Mouse (Mus musculus) forebrain, embryonic 14.5 days (tissue): ENCODE results near the gene Zcchc24. TPM values are rescaled to one million over a fixed set of nuclear protein-coding genes. Genes with fewer than 3 reads are reported as not detected.

Experiments
- ATAC-seq: fragments of 200-750 bp; cut with Nextera tagmentation; 2 replicates; pipeline ENCODE4 v1.8.0; 2017; ENCODE audit warnings: mild to moderate bottlenecking, moderate library complexity
- DNase-seq: peaks from one replicate; pipeline ENCODE4 v3.0.0-alpha.2; 2015; ENCODE audit warnings: low spot score
- H3K27ac ChIP-seq: fragments of 300-500 bp; sonication (generic); 2 replicates; pipeline ENCODE4 v1.5.1; 2014; ENCODE audit warnings: low read depth, mild to moderate bottlenecking, control low read depth, low read length, moderate library complexity
- H3K27me3 ChIP-seq: fragments of 300-500 bp; sonication (generic); replicated peaks from 2 replicates; pipeline ENCODE4 v1.6.1; 2014; ENCODE audit warnings: low read length, control low read depth, mixed read lengths; ENCODE audit not compliant: control insufficient read depth, insufficient read depth
- H3K36me3 ChIP-seq: fragments of 300-500 bp; sonication (generic); 2 replicates; pipeline ENCODE4 v1.6.1; 2014; ENCODE audit warnings: low read length, control low read depth; ENCODE audit not compliant: control insufficient read depth, insufficient read depth
- H3K4me1 ChIP-seq: fragments of 300-500 bp; sonication (generic); 2 replicates; pipeline ENCODE4 v1.6.1; 2014; ENCODE audit warnings: antibody characterized with exemption, low read length, control low read depth; ENCODE audit not compliant: control insufficient read depth, insufficient read depth
- H3K4me2 ChIP-seq: fragments of 300-500 bp; sonication (generic); 2 replicates; pipeline ENCODE4 v1.6.1; 2014; ENCODE audit warnings: mild to moderate bottlenecking, control low read depth, low read length
- H3K4me3 ChIP-seq: fragments of 300-500 bp; sonication (generic); 2 replicates; pipeline ENCODE4 v1.5.1; 2014; ENCODE audit warnings: low read depth, low read length, control low read depth
- H3K9ac ChIP-seq: fragments of 300-500 bp; sonication (generic); 2 replicates; pipeline ENCODE4 v1.6.1; 2014; ENCODE audit warnings: mild to moderate bottlenecking, low read length, control low read depth, moderate library complexity
- H3K9me3 ChIP-seq: fragments of 300-500 bp; sonication (generic); replicated peaks from 2 replicates; pipeline ENCODE4 v1.6.1; 2016; ENCODE audit warnings: low read length, control low read depth, mixed read lengths; ENCODE audit not compliant: control insufficient read depth
- WGBS: fragments of 180-500 bp; shearing (Covaris S2); extraction: QIAGEN DNeasy Blood & Tissue Kit; methylation state at CpG from one replicate; pipeline ENCODE4 v1.1.7; 2014; 5-methylcytosine and 5-hydroxymethylcytosine counted together
- polyA plus RNA-seq: library from polyadenylated mRNA; unstranded; fragments of >200 nt; fragmentation: Nextera tagmentation; extraction: Ambion mirVana; gene quantifications from 2 replicates; pipeline ENCODE4 v1.2.1, GENCODE M21; 2014

Gene Zcchc24
- polyA plus RNA-seq, 1 experiment from 2014 or later, result 8.0 TPM

DNA sequence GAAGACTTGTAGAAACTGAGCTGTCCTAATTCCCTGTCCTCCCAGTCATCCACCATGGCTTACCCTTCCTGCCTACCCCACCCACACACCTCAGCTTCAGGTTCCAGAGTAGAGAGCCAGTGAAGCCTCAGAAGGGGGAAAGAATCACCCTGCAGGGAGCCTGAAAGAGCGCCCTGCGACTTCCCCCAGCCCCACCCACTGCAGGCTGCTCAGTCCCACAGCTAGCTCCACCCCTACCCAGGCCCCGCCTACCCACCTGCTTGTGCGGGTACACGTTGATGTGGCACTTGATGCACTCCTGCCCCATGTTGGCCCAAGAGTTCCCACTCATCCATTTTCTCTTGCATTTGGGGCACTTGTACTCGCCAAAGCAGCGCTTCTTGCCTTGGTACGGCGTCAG lies 49.5 kb downstream of the Zcchc24 start:
- Histone ChIP-seq H3K27ac (no peak overlapping the region), H3K9ac (no peak overlapping the region), H3K4me3 (no peak overlapping the region), H3K4me2 (no peak overlapping the region), H3K9me3 (no peaks in the 10 kb centered on the region), H3K4me1 (no peaks in the 10 kb centered on the region), H3K36me3 (no peaks in the 10 kb centered on the region), H3K27me3 (no peaks in the 10 kb centered on the region)
- WGBS, result 51% methylated on average over 9 of the region's 9 CpGs
- no peak for DNase-seq
- ATAC-seq, result no peak

DNA sequence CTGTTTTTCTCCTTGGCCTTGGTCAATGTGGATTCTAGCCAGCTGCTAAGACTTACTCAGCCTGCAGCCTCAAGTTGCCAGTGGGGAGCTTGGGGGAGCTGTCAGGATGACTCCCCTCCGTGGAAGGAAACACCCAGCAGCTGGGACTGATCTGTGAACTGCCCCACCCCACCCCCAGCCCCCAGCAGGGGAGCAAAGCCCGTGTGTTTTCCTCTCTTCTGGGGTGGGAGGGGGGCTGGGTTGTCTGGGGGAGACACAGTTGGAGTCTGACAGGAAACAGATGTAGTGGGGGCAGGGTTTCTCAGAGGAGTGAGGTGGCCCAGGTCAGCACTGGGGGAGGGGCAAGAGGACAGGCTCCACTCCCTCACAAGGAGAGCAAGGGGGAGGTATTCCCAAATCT lies 50.4 kb downstream of the Zcchc24 start:
- ATAC-seq, result no peak
- no peak overlapping the region for H3K27ac ChIP-seq
- no peaks in the 10 kb centered on the region for H3K36me3 ChIP-seq
- no peak overlapping the region for H3K9ac ChIP-seq
- H3K4me1 ChIP-seq, result no peaks in the 10 kb centered on the region
- no peak for DNase-seq
- H3K4me2 ChIP-seq, result no peak overlapping the region
- no peaks in the 10 kb centered on the region for H3K27me3 ChIP-seq
- H3K4me3 ChIP-seq, result no peak overlapping the region
- no peaks in the 10 kb centered on the region for H3K9me3 ChIP-seq
- 9% methylated on average over 2 of the region's 2 CpGs for WGBS

- H3K4me1 ChIP-seq, result no peaks in the 10 kb centered on the region
- H3K9ac ChIP-seq, result no peak overlapping the region
- H3K36me3 ChIP-seq, result no peaks in the 10 kb centered on the region
- DNase-seq, result no peak
- no peak for ATAC-seq
- H3K27ac ChIP-seq, result no peak overlapping the region
- H3K4me3 ChIP-seq, result no peak overlapping the region
- H3K27me3 ChIP-seq, result no peaks in the 10 kb centered on the region
- H3K4me2 ChIP-seq, result no peak overlapping the region
- 90% methylated on average over 8 of the region's 8 CpGs for whole genome bisulfite sequencing
- H3K9me3 ChIP-seq, result no peaks in the 10 kb centered on the region
These were observed 51.1 kb downstream of the Zcchc24 start for GRCm38 (mm10) chr14:25717718-25718117.

- 100% methylated on average over 1 of the region's 1 CpGs for WGBS
These were observed 52.3 kb downstream of the Zcchc24 start for GRCm38 (mm10) chr14:25716528-25716927.

GRCm38 (mm10) chr14:25713443-25713842 lies 55.4 kb downstream of the Zcchc24 start:
- peak; percentile 39 for DNase-seq
- no peaks in the 10 kb centered on the region for H3K9me3 ChIP-seq
- no peak overlapping the region for H3K27ac ChIP-seq

More at GRCm38 (mm10) chr14:25716528-25716927, 52.3 kb downstream of the Zcchc24 start:
- Histone ChIP-seq H3K4me3 (no peak overlapping the region), H3K36me3 (no peaks in the 10 kb centered on the region), H3K27me3 (no peaks in the 10 kb centered on the region), H3K27ac (no peak overlapping the region), H3K9me3 (no peaks in the 10 kb centered on the region), H3K4me2 (no peak overlapping the region), H3K4me1 (no peaks in the 10 kb centered on the region), H3K9ac (no peak overlapping the region)
- ATAC-seq (no peak), DNase-seq (no peak)

GRCm38 (mm10) chr14:25711602-25712001 lies 57.2 kb downstream of the Zcchc24 start:
- H3K4me3 ChIP-seq, result no peak overlapping the region
- 0 out of 2 replicates have a peak, but pooled peaks cover 3% of the 10 kb centered on the region for H3K4me1 ChIP-seq
- no peak overlapping the region for H3K27ac ChIP-seq
- ATAC-seq, result no peak
- H3K4me2 ChIP-seq, result no peak overlapping the region
- no peaks in the 10 kb centered on the region for H3K27me3 ChIP-seq
- H3K9me3 ChIP-seq, result no peaks in the 10 kb centered on the region
- no peaks in the 10 kb centered on the region for H3K36me3 ChIP-seq
- no peak for DNase-seq
- no peak overlapping the region for H3K9ac ChIP-seq
- 58% methylated on average over 8 of the region's 8 CpGs for WGBS

More at GRCm38 (mm10) chr14:25713443-25713842, 55.4 kb downstream of the Zcchc24 start:
- 21% methylated on average over 4 of the region's 4 CpGs for WGBS
- H3K4me3 ChIP-seq, result no peak overlapping the region
- ATAC-seq, result 0 out of 2 replicates have a peak, but pooled peaks have one; percentile 32
- H3K4me1 ChIP-seq, result 0 out of 2 replicates have a peak, but pooled peaks cover 3% of the 10 kb centered on the region
- no peaks in the 10 kb centered on the region for H3K27me3 ChIP-seq
- no peak overlapping the region for H3K4me2 ChIP-seq
- no peak overlapping the region for H3K9ac ChIP-seq
- H3K36me3 ChIP-seq, result no peaks in the 10 kb centered on the region

- Histone ChIP-seq H3K4me2 (no peak overlapping the region), H3K27me3 (no peaks in the 10 kb centered on the region), H3K4me3 (no peak overlapping the region), H3K9me3 (no peaks in the 10 kb centered on the region), H3K36me3 (no peaks in the 10 kb centered on the region), H3K4me1 (0 out of 2 replicates have a peak, but pooled peaks cover 3% of the 10 kb centered on the region), H3K27ac (no peak overlapping the region), H3K9ac (no peak overlapping the region)
- DNase-seq, result no peak
- no peak for ATAC-seq
- 65% methylated on average over 7 of the region's 7 CpGs for WGBS
These were observed 57.7 kb downstream of the Zcchc24 start for GRCm38 (mm10) chr14:25711177-25711576.

DNA sequence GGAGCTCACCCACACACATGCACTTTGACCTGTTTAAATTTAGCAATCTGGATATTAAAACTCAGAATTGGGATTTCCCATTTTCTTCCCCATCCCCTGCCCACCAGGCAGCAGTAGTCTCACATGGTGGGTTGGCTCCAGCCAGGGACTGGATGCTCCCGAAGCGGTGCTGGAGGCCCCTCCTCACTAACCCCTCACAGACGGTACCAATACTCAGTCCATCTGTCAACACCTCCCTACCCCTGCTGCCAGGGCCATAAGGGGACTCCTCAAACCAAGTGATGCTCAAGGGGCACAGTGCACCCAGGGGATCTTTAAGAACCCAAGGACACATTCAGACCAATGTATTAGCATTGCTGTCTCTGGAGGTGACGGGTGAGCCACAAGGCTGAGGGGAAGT lies 58.2 kb downstream of the Zcchc24 start:
- Histone ChIP-seq H3K4me1 (0 out of 2 replicates have a peak, but pooled peaks cover 3% of the 10 kb centered on the region), H3K27ac (no peak overlapping the region), H3K27me3 (no peaks in the 10 kb centered on the region), H3K4me3 (no peak overlapping the region), H3K9me3 (no peaks in the 10 kb centered on the region), H3K9ac (no peak overlapping the region), H3K4me2 (no peak overlapping the region), H3K36me3 (no peaks in the 10 kb centered on the region)
- no peak for DNase-seq
- WGBS, result 77% methylated on average over 4 of the region's 4 CpGs
- ATAC-seq, result no peak

GRCm38 (mm10) chr14:25710073-25710472 lies 58.8 kb downstream of the Zcchc24 start:
- no peak for DNase-seq
- 79% methylated on average over 4 of the region's 4 CpGs for WGBS
- Histone ChIP-seq H3K9ac (no peak overlapping the region), H3K4me1 (0 out of 2 replicates have a peak, but pooled peaks cover 3% of the 10 kb centered on the region), H3K4me3 (no peak overlapping the region), H3K27me3 (no peaks in the 10 kb centered on the region), H3K36me3 (no peaks in the 10 kb centered on the region), H3K4me2 (no peak overlapping the region), H3K9me3 (no peaks in the 10 kb centered on the region), H3K27ac (no peak overlapping the region)
- no peak for ATAC-seq
